Mouse (Mus musculus) bone marrow macrophage, adult 2 months (primary cell): ENCODE measurements around the gene Dhx37. TPM values are rescaled to one million over a fixed set of nuclear protein-coding genes. Genes with fewer than 3 reads are reported as not detected.
A peak's percentile ranks its signal among the peaks of the same experiment; 100 is the strongest.
"Not testable (repeated sequence)": the region's sequence is repeated elsewhere in the genome, so short reads cannot be mapped to it uniquely, and the experiment has no call there.

Experiments
- H3K27ac ChIP-seq: 2 replicates; pipeline ENCODE4 v1.5.1; 2012; ENCODE audit warnings: low read depth, low read length; ENCODE audit not compliant: insufficient read depth
- H3K4me1 ChIP-seq: 2 replicates; pipeline ENCODE4 v1.6.1; 2012; ENCODE audit warnings: low read length; ENCODE audit not compliant: control insufficient read depth, insufficient read depth
- H3K4me3 ChIP-seq: 2 replicates; pipeline ENCODE4 v1.5.1; 2012; ENCODE audit warnings: mild to moderate bottlenecking, low read length, moderate library complexity; ENCODE audit not compliant: insufficient read depth
- CTCF ChIP-seq: IDR thresholded peaks from 2 replicates; pipeline ENCODE4 v1.5.1; 2012; ENCODE audit warnings: low read depth, mild to moderate bottlenecking, low read length, moderate library complexity
- POLR2A ChIP-seq: IDR thresholded peaks from 2 replicates; pipeline ENCODE4 v1.6.1; 2012; ENCODE audit warnings: mild to moderate bottlenecking, low read depth, low read length, borderline replicate concordance
- polyA plus RNA-seq: library from polyadenylated mRNA; stranded (reverse); fragments of >200 nt; gene quantifications from 2 replicates; pipeline ENCODE4 v1.2.4, GENCODE M21; 2012; ENCODE audit not compliant: missing spikeins, insufficient read depth, insufficient read length

Dhx37 gene
- polyA plus RNA-seq, 1 experiment: 13.1 TPM

GRCm38 (mm10) chr5:125389131-125389578 is 44.8 kb downstream of the Dhx37 start, which contains the start of gene Gm10382:
Gene Gm10382, plus strand, starts transcription at chr5:125389322.
- Histone ChIP-seq H3K27ac (peak within 1 kb of the TSS; percentile 98), H3K4me3 (peak within 1 kb of the TSS; percentile 89), H3K4me1 (peaks cover 20% of the 10 kb centered on the region)
- TF ChIP-seq POLR2A (no peak), CTCF (no peak)

- peaks cover 16% of the 10 kb centered on the region for H3K4me1 ChIP-seq
- peak overlapping the region; percentile 89 for H3K4me3 ChIP-seq
- peak overlapping the region; percentile 98 for H3K27ac ChIP-seq
- TF ChIP-seq CTCF (no peak), POLR2A (no peak)
Observed at GRCm38 (mm10) chr5:125388358-125389092, 45.4 kb downstream of the Dhx37 start.

DNA sequence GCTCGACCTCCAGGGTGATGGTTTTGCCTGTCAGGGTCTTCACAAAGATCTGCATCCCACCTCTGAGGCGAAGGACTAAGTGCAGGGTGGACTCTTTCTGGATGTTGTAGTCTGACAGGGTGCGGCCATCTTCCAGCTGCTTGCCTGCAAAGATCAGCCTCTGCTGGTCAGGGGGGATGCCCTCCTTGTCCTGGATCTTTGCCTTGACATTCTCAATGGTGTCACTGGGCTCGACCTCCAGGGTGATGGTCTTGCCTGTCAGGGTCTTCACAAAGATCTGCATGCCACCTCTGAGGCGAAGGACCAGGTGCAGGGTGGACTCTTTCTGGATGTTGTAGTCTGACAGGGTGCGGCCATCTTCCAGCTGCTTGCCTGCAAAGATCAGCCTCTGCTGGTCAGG is 46.6 kb downstream of the Dhx37 start:
- Histone ChIP-seq H3K4me1 (peaks cover 12% of the 10 kb centered on the region), H3K4me3 (peak overlapping the region; percentile 51)
- not testable (repeated sequence) for H3K27ac ChIP-seq

GRCm38 (mm10) chr5:125385215-125385940 is 48.5 kb downstream of the Dhx37 start:
- Histone ChIP-seq H3K4me3 (peak overlapping the region; percentile 54), H3K4me1 (peaks cover 4% of the 10 kb centered on the region; the same call in 1 of the 2 replicates), H3K27ac (peak overlapping the region; percentile 4; the same call in 1 of the 2 replicates)
- TF ChIP-seq CTCF (no peak), POLR2A (no peak)

DNA sequence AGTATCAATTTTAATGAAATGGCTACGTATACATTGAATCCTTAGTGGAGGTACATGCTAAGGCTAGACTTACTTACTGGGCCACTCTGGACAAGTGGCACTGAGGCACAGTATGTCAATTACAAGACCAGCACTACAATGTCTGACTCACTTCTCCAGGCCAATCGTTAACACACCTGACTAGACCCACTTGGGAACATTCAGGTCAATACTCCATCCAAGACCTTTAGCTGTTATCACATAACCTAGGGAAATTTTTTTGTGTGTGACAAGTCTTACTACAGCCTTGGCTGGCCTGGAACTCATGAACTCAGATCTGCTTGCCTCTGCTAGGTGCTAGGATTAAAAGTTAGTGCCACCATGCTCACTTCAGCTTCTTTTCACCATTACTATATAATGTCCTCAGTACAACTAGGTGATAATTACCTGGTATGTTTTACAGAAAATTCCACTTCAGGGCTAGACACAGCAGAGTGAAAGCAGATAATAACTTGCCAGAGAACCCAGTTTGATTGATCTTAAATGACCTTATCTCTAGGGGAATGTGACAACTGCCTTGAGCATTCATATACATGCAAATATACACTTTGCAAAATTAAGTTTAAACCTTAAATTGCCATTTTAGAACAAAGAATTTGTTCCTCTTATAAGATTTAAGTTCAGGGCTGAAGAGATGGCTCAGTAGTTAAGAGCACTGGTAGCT is 49.3 kb downstream of the Dhx37 start:
- TF ChIP-seq POLR2A (no peak), CTCF (no peak)
- Histone ChIP-seq H3K4me3 (peak overlapping the region; percentile 54; the same call in 1 of the 2 replicates), H3K4me1 (peaks cover 3% of the 10 kb centered on the region; the same call in 1 of the 2 replicates), H3K27ac (peak overlapping the region; percentile 21)

GRCm38 (mm10) chr5:125383637-125384420 is 50.1 kb downstream of the Dhx37 start:
- Histone ChIP-seq H3K27ac (peak overlapping the region; percentile 24), H3K4me3 (no peak overlapping the region), H3K4me1 (peaks cover 3% of the 10 kb centered on the region; the same call in 1 of the 2 replicates)
- no peak for TF ChIP-seq CTCF
- TF ChIP-seq POLR2A: no peak

DNA sequence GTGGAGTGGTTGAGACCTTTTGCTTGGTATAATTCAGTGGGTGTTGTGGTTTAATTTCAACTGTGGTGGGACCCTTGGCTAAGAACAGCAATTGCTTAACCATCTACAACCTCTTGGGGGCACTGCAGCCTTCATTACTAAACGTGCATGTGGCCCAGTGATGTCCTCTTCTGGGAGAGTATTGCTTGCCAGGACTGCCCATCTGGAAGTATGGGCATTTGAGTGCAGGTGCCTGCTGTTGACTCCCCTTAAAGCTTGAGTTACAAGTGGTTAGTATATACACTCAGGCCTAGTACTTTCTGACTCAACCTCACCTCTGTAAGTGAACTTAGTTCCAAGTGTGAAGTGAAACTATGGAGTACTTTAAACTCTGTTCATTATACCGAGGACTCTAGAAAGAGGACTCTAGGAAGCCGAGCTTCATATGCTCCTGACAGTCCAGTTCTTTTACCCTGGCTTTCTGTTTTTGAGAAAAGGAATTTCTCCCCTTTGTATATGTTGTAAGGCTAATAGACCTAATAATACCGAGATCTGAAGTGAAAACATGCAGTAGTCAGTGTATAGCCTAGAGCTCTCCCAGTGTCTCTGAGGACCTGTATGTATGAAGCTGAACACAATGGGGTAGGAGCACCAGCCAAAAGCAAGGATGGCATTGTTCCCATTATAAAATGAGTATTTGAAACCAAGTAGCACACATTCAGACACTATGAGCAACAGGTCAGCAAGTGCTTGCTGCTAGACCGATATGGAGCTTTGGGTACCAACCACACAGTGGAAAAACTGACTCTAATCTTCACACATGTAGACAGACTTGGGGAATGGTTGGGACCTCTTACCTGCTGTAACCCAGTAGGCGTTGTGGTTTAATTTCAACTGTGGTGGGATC is 51.0 kb downstream of the Dhx37 start:
- TF ChIP-seq CTCF (no peak), POLR2A (no peak)
- Histone ChIP-seq H3K4me1 (peaks cover 3% of the 10 kb centered on the region; the same call in 1 of the 2 replicates), H3K27ac (peak overlapping the region; percentile 24), H3K4me3 (no peak overlapping the region)

DNA sequence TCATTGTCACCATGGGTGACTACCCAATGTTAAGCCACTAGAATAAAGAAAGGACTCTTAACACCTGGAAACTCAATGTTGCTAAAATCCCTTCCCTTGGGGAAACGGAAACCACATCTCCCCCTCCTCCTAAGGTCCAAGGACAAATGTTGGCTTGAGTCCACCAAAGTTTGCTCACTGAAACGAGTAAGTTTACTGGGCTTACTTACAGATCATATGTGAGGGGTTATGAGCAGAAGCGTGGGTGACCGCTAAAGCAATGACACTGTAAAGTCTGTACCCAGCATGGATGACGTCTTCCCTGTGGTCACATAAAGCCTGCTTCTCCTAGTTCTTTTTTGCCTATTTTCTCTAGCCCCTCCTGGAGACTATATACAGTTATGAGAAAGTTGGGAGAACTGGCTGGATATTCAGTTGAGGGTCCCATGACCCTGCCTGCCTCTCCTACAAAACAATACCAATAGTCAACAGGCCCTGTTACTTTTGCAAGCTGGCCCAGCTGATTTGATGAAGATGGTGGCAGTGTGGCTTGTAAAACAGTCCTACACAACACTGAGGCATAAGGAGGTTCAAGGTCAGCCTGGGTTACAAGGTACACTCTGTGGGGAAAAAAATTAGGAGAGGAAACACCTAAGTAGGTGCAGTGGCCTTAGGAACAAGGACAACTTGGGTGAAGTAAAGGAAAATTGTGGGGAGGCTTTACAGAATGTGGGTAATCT is 51.8 kb downstream of the Dhx37 start:
- TF ChIP-seq CTCF (no peak), POLR2A (no peak)
- peaks cover 3% of the 10 kb centered on the region; the same call in 1 of the 2 replicates for H3K4me1 ChIP-seq

More for the DNA sequence above, 51.8 kb downstream of the Dhx37 start:
- Histone ChIP-seq H3K4me3 (no peak overlapping the region), H3K27ac (no peak overlapping the region)
